Mouse (Mus musculus): ENCODE measurements around the gene Ankdd1b. TPM values are rescaled to one million over a fixed set of nuclear protein-coding genes. Genes with fewer than 3 reads are reported as not detected.

Gene Ankdd1b
- under 1 TPM; 0.22 to 0.45 TPM for total RNA-seq (2021)
- long read RNA-seq, experiment 1, partial matches to known transcripts: 0 of 6 reads
- long read RNA-seq, experiment 1, other reads (novel, unspliced or antisense): 6 of 6 reads
- long read RNA-seq, experiment 2, partial matches to known transcripts: 0 of 2 reads
- long read RNA-seq, experiment 2, other reads (novel, unspliced or antisense): 2 of 2 reads

- intact Hi-C loops (cut with DNase I; ENCODE audit: low total_unique reads): no loop called here
- no peak for DNase-seq
These were observed at the start of gene Ankdd1b for GRCm38 (mm10) chr13:96470957-96471356. Gene Ankdd1b, minus strand, starts transcription at chr13:96471198.

GRCm38 (mm10) chr13:96517335-96517734 lies 46.3 kb upstream of the Ankdd1b start:
- intact Hi-C loops (cut with DNase I; ENCODE audit: low total_unique reads): no loop called here

GRCm38 (mm10) chr13:96516249-96516648 lies 45.3 kb upstream of the Ankdd1b start:
- DNase-seq: no peak
- intact Hi-C loops (cut with DNase I; ENCODE audit: low total_unique reads): no loop called here

More at GRCm38 (mm10) chr13:96517335-96517734, 46.3 kb upstream of the Ankdd1b start:
- no peak for DNase-seq

- intact Hi-C loops (cut with DNase I; ENCODE audit: low total_unique reads): no loop called here
- no peak for DNase-seq
These were observed 43.4 kb upstream of the Ankdd1b start for GRCm38 (mm10) chr13:96514154-96514942.

- DNase-seq: no peak
- intact Hi-C loops (cut with DNase I; ENCODE audit: low total_unique reads): no loop called here
These were observed 40.9 kb upstream of the Ankdd1b start for GRCm38 (mm10) chr13:96511893-96512292.

- DNase-seq: no peak
- intact Hi-C loops (cut with DNase I; ENCODE audit: low total_unique reads): no loop called here
These were observed 40.3 kb upstream of the Ankdd1b start for GRCm38 (mm10) chr13:96511262-96511661.

- peak; percentile 16 for DNase-seq
- intact Hi-C loops (cut with DNase I; ENCODE audit: low total_unique reads): no loop called here
These were observed 39.6 kb upstream of the Ankdd1b start for GRCm38 (mm10) chr13:96510635-96511034.

GRCm38 (mm10) chr13:96507541-96507940 lies 36.5 kb upstream of the Ankdd1b start:
- intact Hi-C loops (cut with DNase I; ENCODE audit: low total_unique reads): no loop called here
- no peak for DNase-seq

- intact Hi-C loops (cut with DNase I; ENCODE audit: low total_unique reads): no loop called here
These were observed 35.3 kb upstream of the Ankdd1b start for GRCm38 (mm10) chr13:96506313-96506712.

GRCm38 (mm10) chr13:96505661-96506060 lies 34.7 kb upstream of the Ankdd1b start:
- intact Hi-C loops (cut with DNase I; ENCODE audit: low total_unique reads): no loop called here

More at GRCm38 (mm10) chr13:96506313-96506712, 35.3 kb upstream of the Ankdd1b start:
- DNase-seq: no peak

GRCm38 (mm10) chr13:96499891-96500290 lies 28.9 kb upstream of the Ankdd1b start:
- intact Hi-C loops (cut with DNase I; ENCODE audit: low total_unique reads): no loop called here
- DNase-seq: no peak

More at GRCm38 (mm10) chr13:96505661-96506060, 34.7 kb upstream of the Ankdd1b start:
- DNase-seq: no peak

- DNase-seq: no peak
- intact Hi-C loops (cut with DNase I; ENCODE audit: low total_unique reads): no loop called here
These were observed 25.6 kb upstream of the Ankdd1b start for GRCm38 (mm10) chr13:96496630-96497029.

- no peak for DNase-seq
- intact Hi-C loops (cut with DNase I; ENCODE audit: low total_unique reads): no loop called here
These were observed 19.4 kb upstream of the Ankdd1b start, which contains the start of gene Gm17622 for GRCm38 (mm10) chr13:96490433-96490832. Gene Gm17622, plus strand, starts transcription at chr13:96490733.

- no peak for DNase-seq
- intact Hi-C loops (cut with DNase I; ENCODE audit: low total_unique reads): no loop called here
These were observed 17.0 kb upstream of the Ankdd1b start for GRCm38 (mm10) chr13:96487968-96488367.

- intact Hi-C loops (cut with DNase I; ENCODE audit: low total_unique reads): no loop called here
- no peak for DNase-seq
These were observed 16.2 kb upstream of the Ankdd1b start for GRCm38 (mm10) chr13:96487230-96487629.

- intact Hi-C loops (cut with DNase I; ENCODE audit: low total_unique reads): no loop called here
- no peak for DNase-seq
These were observed 8.0 kb upstream of the Ankdd1b start for GRCm38 (mm10) chr13:96478991-96479390.

GRCm38 (mm10) chr13:96477226-96477625 lies 6.2 kb upstream of the Ankdd1b start:
- no peak for DNase-seq
- intact Hi-C loops (cut with DNase I; ENCODE audit: low total_unique reads): no loop called here

- intact Hi-C loops (cut with DNase I; ENCODE audit: low total_unique reads): no loop called here
- no peak for DNase-seq
These were observed 442 bp downstream of the Ankdd1b start for GRCm38 (mm10) chr13:96470556-96470955.

GRCm38 (mm10) chr13:96468678-96469077 lies 2.3 kb downstream of the Ankdd1b start:
- intact Hi-C loops (cut with DNase I; ENCODE audit: low total_unique reads): no loop called here
- DNase-seq: no peak

GRCm38 (mm10) chr13:96465315-96465714 lies 5.7 kb downstream of the Ankdd1b start:
- intact Hi-C loops (cut with DNase I; ENCODE audit: low total_unique reads): no loop called here
- no peak for DNase-seq

- intact Hi-C loops (cut with DNase I; ENCODE audit: low total_unique reads): no loop called here
These were observed 8.4 kb downstream of the Ankdd1b start for GRCm38 (mm10) chr13:96462644-96463043.

More at GRCm38 (mm10) chr13:96462644-96463043, 8.4 kb downstream of the Ankdd1b start:
- no peak for DNase-seq
